Mouse (Mus musculus) heart, embryonic 11.5 days (tissue): ENCODE results near the gene Dennd2d. TPM values are rescaled to one million over a fixed set of nuclear protein-coding genes. Genes with fewer than 3 reads are reported as not detected.

Experiments used
- ATAC-seq: fragments of 200-750 bp; cut with Nextera tagmentation; replicated peaks from 2 replicates; pipeline ENCODE4 v1.8.0; 2017; ENCODE audit warnings: moderate library complexity; ENCODE audit not compliant: insufficient number of reproducible peaks, low FRiP score, low TSS enrichment
- H3K27ac ChIP-seq: fragments of 300-500 bp; sonication (generic); 2 replicates; pipeline ENCODE4 v1.5.1; 2014; ENCODE audit warnings: mild to moderate bottlenecking, low read depth, low read length
- H3K27me3 ChIP-seq: fragments of 300-500 bp; sonication (generic); 2 replicates; pipeline ENCODE4 v1.6.1; 2014; ENCODE audit warnings: mild to moderate bottlenecking, low read length, mixed read lengths; ENCODE audit not compliant: control insufficient read depth, insufficient read depth
- H3K36me3 ChIP-seq: fragments of 300-500 bp; sonication (generic); 2 replicates; pipeline ENCODE4 v1.6.1; 2014; ENCODE audit warnings: mild to moderate bottlenecking, low read length, moderate library complexity, mixed read lengths; ENCODE audit not compliant: control insufficient read depth, insufficient read depth
- H3K4me1 ChIP-seq: fragments of 300-500 bp; sonication (generic); 2 replicates; pipeline ENCODE4 v1.6.1; 2014; ENCODE audit warnings: low read length; ENCODE audit not compliant: control insufficient read depth, insufficient read depth
- H3K4me2 ChIP-seq: fragments of 300-500 bp; sonication (generic); 2 replicates; pipeline ENCODE4 v1.6.1; 2014; ENCODE audit warnings: mild to moderate bottlenecking, moderate library complexity
- H3K4me3 ChIP-seq: fragments of 300-500 bp; sonication (generic); 2 replicates; pipeline ENCODE4 v1.5.1; 2014; ENCODE audit warnings: low read depth, low read length
- H3K9ac ChIP-seq: fragments of 300-500 bp; sonication (generic); 2 replicates; pipeline ENCODE4 v1.6.1; 2014; ENCODE audit warnings: mild to moderate bottlenecking, low read depth, low read length, moderate library complexity
- H3K9me3 ChIP-seq: fragments of 300-500 bp; sonication (generic); replicated peaks from 2 replicates; pipeline ENCODE4 v1.6.1; 2016; ENCODE audit warnings: low read length; ENCODE audit not compliant: control insufficient read depth
- WGBS: fragments of 180-500 bp; shearing (Covaris S2); extraction: QIAGEN DNeasy Blood & Tissue Kit; methylation state at CpG from one replicate; pipeline ENCODE4 v1.1.7; 2014; ENCODE audit not compliant: insufficient replicate concordance; 5-methylcytosine and 5-hydroxymethylcytosine counted together
- polyA plus RNA-seq: library from polyadenylated mRNA; unstranded; fragments of >200 nt; fragmentation: Nextera tagmentation; extraction: Ambion mirVana; gene quantifications from 2 replicates; pipeline ENCODE4 v1.2.1, GENCODE M21; 2014

Dennd2d gene
- 2.0 and 2.8 TPM in 2 replicates for polyA plus RNA-seq

GRCm38 (mm10) chr3:106482281-106483081 lies at the start of gene Dennd2d:
TSS of gene Dennd2d (plus strand) at chr3:106482405.
- WGBS, result 2% methylated on average over 44 of the region's 44 CpGs
- Histone ChIP-seq H3K4me3 (peak within 1 kb of the TSS; percentile 70), H3K27ac (no peak within 1 kb of the TSS), H3K4me1 (peaks cover 6% of the 10 kb centered on the region; the same call in 1 of the 2 replicates), H3K9me3 (no peaks in the 10 kb centered on the region), H3K36me3 (no peaks in the 10 kb centered on the region), H3K27me3 (peaks cover 4% of the 10 kb centered on the region; the same call in 1 of the 2 replicates), H3K4me2 (peak within 1 kb of the TSS; percentile 98), H3K9ac (peak within 1 kb of the TSS; percentile 81)
- peak; percentile 76 for ATAC-seq

GRCm38 (mm10) chr3:106448571-106448970 lies 33.6 kb upstream of the Dennd2d start:
- no peak for ATAC-seq

GRCm38 (mm10) chr3:106448995-106449394 lies 33.2 kb upstream of the Dennd2d start:
- Histone ChIP-seq H3K9me3 (no peaks in the 10 kb centered on the region), H3K27ac (no peak overlapping the region), H3K4me3 (no peak overlapping the region), H3K9ac (no peak overlapping the region), H3K36me3 (no peaks in the 10 kb centered on the region), H3K27me3 (no peaks in the 10 kb centered on the region), H3K4me1 (no peaks in the 10 kb centered on the region), H3K4me2 (no peak overlapping the region)
- no peak for ATAC-seq

More at GRCm38 (mm10) chr3:106448571-106448970, 33.6 kb upstream of the Dennd2d start:
- Histone ChIP-seq H3K27ac (no peak overlapping the region), H3K9me3 (no peaks in the 10 kb centered on the region), H3K36me3 (no peaks in the 10 kb centered on the region), H3K9ac (no peak overlapping the region), H3K4me2 (no peak overlapping the region), H3K4me3 (no peak overlapping the region), H3K4me1 (no peaks in the 10 kb centered on the region), H3K27me3 (no peaks in the 10 kb centered on the region)

- Histone ChIP-seq H3K9me3 (no peaks in the 10 kb centered on the region), H3K36me3 (no peaks in the 10 kb centered on the region), H3K4me1 (no peaks in the 10 kb centered on the region), H3K9ac (no peak overlapping the region), H3K4me3 (no peak overlapping the region), H3K4me2 (no peak overlapping the region), H3K27ac (no peak overlapping the region), H3K27me3 (no peaks in the 10 kb centered on the region)
- ATAC-seq, result no peak
- 72% methylated on average over 4 of the region's 4 CpGs for WGBS
Measured at GRCm38 (mm10) chr3:106449567-106449966, 32.6 kb upstream of the Dennd2d start.

- Histone ChIP-seq H3K27ac (no peak overlapping the region), H3K27me3 (no peaks in the 10 kb centered on the region), H3K4me3 (no peak overlapping the region), H3K9ac (no peak overlapping the region), H3K4me2 (no peak overlapping the region), H3K36me3 (no peaks in the 10 kb centered on the region), H3K4me1 (no peaks in the 10 kb centered on the region), H3K9me3 (no peaks in the 10 kb centered on the region)
- WGBS, result 62% methylated on average over 4 of the region's 4 CpGs
- no peak for ATAC-seq
Measured at GRCm38 (mm10) chr3:106452616-106453015, 29.6 kb upstream of the Dennd2d start.

- no peak overlapping the region for H3K27ac ChIP-seq
- no peak overlapping the region for H3K9ac ChIP-seq
- no peak for ATAC-seq
- no peak overlapping the region for H3K4me3 ChIP-seq
- H3K4me1 ChIP-seq, result no peaks in the 10 kb centered on the region
- no peak overlapping the region for H3K4me2 ChIP-seq
- 60% methylated on average over 2 of the region's 2 CpGs for WGBS
- no peaks in the 10 kb centered on the region for H3K9me3 ChIP-seq
- H3K36me3 ChIP-seq, result no peaks in the 10 kb centered on the region
- no peaks in the 10 kb centered on the region for H3K27me3 ChIP-seq
Measured at GRCm38 (mm10) chr3:106457298-106457869, 24.8 kb upstream of the Dennd2d start.

- ATAC-seq, result no peak
- no peaks in the 10 kb centered on the region for H3K36me3 ChIP-seq
- no peak overlapping the region for H3K4me2 ChIP-seq
- no peak overlapping the region for H3K9ac ChIP-seq
- H3K27me3 ChIP-seq, result no peaks in the 10 kb centered on the region
- no peak overlapping the region for H3K4me3 ChIP-seq
- H3K27ac ChIP-seq, result no peak overlapping the region
- H3K9me3 ChIP-seq, result no peaks in the 10 kb centered on the region
- no peaks in the 10 kb centered on the region for H3K4me1 ChIP-seq
- WGBS, result 87% methylated on average over 2 of the region's 2 CpGs
Measured at GRCm38 (mm10) chr3:106462059-106462470, 20.1 kb upstream of the Dennd2d start.

- Histone ChIP-seq H3K4me1 (no peaks in the 10 kb centered on the region), H3K4me3 (no peak overlapping the region), H3K9me3 (no peaks in the 10 kb centered on the region), H3K9ac (no peak overlapping the region), H3K4me2 (no peak overlapping the region), H3K36me3 (no peaks in the 10 kb centered on the region), H3K27ac (no peak overlapping the region), H3K27me3 (no peaks in the 10 kb centered on the region)
- WGBS, result 51% methylated on average over 3 of the region's 3 CpGs
- ATAC-seq, result no peak
Measured at GRCm38 (mm10) chr3:106462493-106462892, 19.7 kb upstream of the Dennd2d start.

- 84% methylated on average over 1 of the region's 1 CpGs for WGBS
- no peak for ATAC-seq
- Histone ChIP-seq H3K27me3 (no peaks in the 10 kb centered on the region), H3K9ac (no peak overlapping the region), H3K4me1 (no peaks in the 10 kb centered on the region), H3K36me3 (no peaks in the 10 kb centered on the region), H3K4me2 (no peak overlapping the region), H3K4me3 (no peak overlapping the region), H3K27ac (no peak overlapping the region), H3K9me3 (no peaks in the 10 kb centered on the region)
Measured at GRCm38 (mm10) chr3:106464750-106465149, 17.5 kb upstream of the Dennd2d start.
